In the genomic region with DNA sequence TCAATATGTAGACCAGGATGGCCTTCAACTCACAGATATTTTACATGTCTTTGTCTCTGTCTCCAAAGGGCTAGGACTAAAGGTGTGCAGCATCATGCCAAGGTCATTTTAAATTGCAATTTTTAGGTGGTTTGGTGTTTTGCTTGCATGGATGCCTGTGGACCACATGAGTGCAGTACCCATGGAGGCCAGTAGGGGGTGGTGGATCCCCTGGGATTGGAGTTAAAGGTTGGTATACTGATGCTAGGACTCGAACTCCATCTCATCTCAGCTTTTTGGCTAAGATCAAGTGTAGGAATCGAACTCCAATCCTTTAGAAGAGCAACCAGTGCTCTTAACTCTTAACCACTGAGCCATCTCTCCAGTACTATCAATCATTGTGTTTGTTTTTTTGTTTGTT, we compare ENCODE assay signal across 8 mouse cellular contexts. TPM values are rescaled to one million over a fixed set of nuclear protein-coding genes. Genes with fewer than 3 reads are reported as not detected.
DNase-seq lines count a peak whose midpoint lies in the region; ATAC-seq and TF ChIP-seq lines count a peak whose summit lies in the region.

No protein-coding gene starts in this region.

- ATAC-seq in Patski, result no peak
- no peak for ATAC-seq in embryonic facial prominence, embryonic 11.5 days (replicated peaks; ENCODE audit: insufficient number of reproducible peaks, low FRiP score, low TSS enrichment, low read depth)
- ATAC-seq in megakaryocyte-erythroid progenitor cell, adult 5-6 weeks (replicated peaks; ENCODE audit: low FRiP score, low TSS enrichment, poor library complexity, severe bottlenecking), result peak; percentile 71; the same call in 1 of the 2 replicates

- intact Hi-C loops in gastrocnemius, postnatal 36 days (cut with DNase I), result no loop called here

- no peaks in the 10 kb centered on the region for H3K4me1 ChIP-seq in embryonic facial prominence, embryonic 11.5 days (ENCODE audit: control insufficient read depth, insufficient read depth, low read length)

- CTCF ChIA-PET in Patski (lab: Charles Lee), result interaction anchor here (0.9 to 1.7 kb wide), 2 partner anchors 100 to 115 kb away, joined by 3 to 4 read pairs; no protein-coding TSS in a partner anchor

- TF ChIP-seq CTCF in Patski (IDR thresholded peaks at IDR 0.05), result peak; percentile 94

- no peaks in the 10 kb centered on the region for H3K36me3 ChIP-seq in embryonic facial prominence, embryonic 11.5 days (replicated peaks; ENCODE audit: control insufficient read depth, insufficient read depth, low read depth, low read length)

- POLR2A ChIA-PET in Patski (lab: Charles Lee), result no interaction called here

- in situ Hi-C loops in Patski (cut with MboI; ENCODE audit: low pct_unique_long_range_greater_than_20kb), result loop anchor here (25.0 kb wide), 1 partner anchor 203 kb away; no protein-coding TSS in a partner anchor

- H3K4me3 ChIP-seq in embryonic facial prominence, embryonic 11.5 days (ENCODE audit: low read depth, low read length), result no peak overlapping the region

- H3K27me3 ChIP-seq in Patski, result peaks cover 9% of the 10 kb centered on the region
- H3K27me3 ChIP-seq in embryonic facial prominence, embryonic 11.5 days (ENCODE audit: control insufficient read depth, insufficient read depth, low read length), result no peaks in the 10 kb centered on the region

- no peak overlapping the region for H3K9ac ChIP-seq in embryonic facial prominence, embryonic 11.5 days (replicated peaks; ENCODE audit: low read length)

- peak; percentile 47 for DNase-seq in gastrocnemius, postnatal 10 days
- DNase-seq in gastrocnemius, postnatal 36 days, result no peak
- DNase-seq in 3T3-L1 (ENCODE audit: low read depth, low spot score) (peak; percentile 69), Patski (ENCODE audit: low read depth, low spot score) (no peak)
- DNase-seq in embryonic facial prominence, embryonic 11.5 days (ENCODE audit: low spot score), result peak; percentile 54
- peak; percentile 75 to 83 for DNase-seq in thymus, postnatal 36 days
- DNase-seq in heart, adult 11 months, result no peak

- no peak overlapping the region for H3K27ac ChIP-seq in embryonic facial prominence, embryonic 11.5 days (replicated peaks; ENCODE audit: low read depth, low read length)

- 37% methylated on average over 2 of the region's 2 CpGs for WGBS in embryonic facial prominence, embryonic 11.5 days

- H3K4me2 ChIP-seq in embryonic facial prominence, embryonic 11.5 days (ENCODE audit: low read depth, low read length), result no peak overlapping the region

- no peaks in the 10 kb centered on the region for H3K9me3 ChIP-seq in embryonic facial prominence, embryonic 11.5 days (replicated peaks; ENCODE audit: control insufficient read depth, low read length)

RNA-seq across cellular contexts. Expression of a gene that starts 20.2 kb away (rescaled TPM):
- 10 to 100 TPM; 27.7 to 37.6 TPM for total RNA-seq in gastrocnemius, postnatal 10 days (2021)
- total RNA-seq in gastrocnemius, postnatal 36 days (2021), result 10 to 100 TPM; 18.1 to 20.8 TPM
- 40.3 TPM for polyA plus RNA-seq in Patski (2021)
- polyA plus RNA-seq in embryonic facial prominence, embryonic 11.5 days (2014; fragmentation: Nextera tagmentation; extraction: Ambion mirVana), result 21.0 and 24.8 TPM in 2 replicates
- 55.9 and 58.6 TPM in 2 replicates for total RNA-seq in megakaryocyte-erythroid progenitor cell, adult 5-6 weeks (2014; fragmentation: Nextera tagmentation)
- 5.9 and 8.3 TPM in 2 replicates for total RNA-seq in megakaryocyte-erythroid progenitor cell, adult 5-6 weeks (2017)

RNA-seq across cellular contexts. Expression of a gene that starts 38.3 kb away (rescaled TPM):
- total RNA-seq in gastrocnemius, postnatal 10 days (2021), result 1 to 10 TPM; 3.0 to 4.0 TPM
- 1 to 10 TPM; 4.7 to 5.7 TPM for total RNA-seq in gastrocnemius, postnatal 36 days (2021)
- polyA plus RNA-seq in Patski (2021), result 6.9 TPM
- 6.1 and 7.3 TPM in 2 replicates for polyA plus RNA-seq in embryonic facial prominence, embryonic 11.5 days (2014; fragmentation: Nextera tagmentation; extraction: Ambion mirVana)
- total RNA-seq in megakaryocyte-erythroid progenitor cell, adult 5-6 weeks (2014; fragmentation: Nextera tagmentation), result 10.9 and 18.9 TPM in 2 replicates
- 2.0 and 5.7 TPM in 2 replicates for total RNA-seq in megakaryocyte-erythroid progenitor cell, adult 5-6 weeks (2017)

Comparison
In these comparisons a context has a peak if more than half of its experiments do, and no peak if none do; other contexts are left out.
1. DNase-seq: peak in gastrocnemius, postnatal 10 days (single experiment), 3T3-L1 (single experiment), embryonic facial prominence, embryonic 11.5 days (single experiment) and thymus, postnatal 36 days (2 of 2); none in gastrocnemius, postnatal 36 days (0 of 2), Patski (single experiment) and heart, adult 11 months (single experiment).